Mouse (Mus musculus): ENCODE measurements at regions not wholly inside any gene's neighbourhood (a gene's known extent, or its start where the extent isn't known, plus 50 kb on each side); places are given as distances from the start of the nearest gene placed in this dataset.

DNA sequence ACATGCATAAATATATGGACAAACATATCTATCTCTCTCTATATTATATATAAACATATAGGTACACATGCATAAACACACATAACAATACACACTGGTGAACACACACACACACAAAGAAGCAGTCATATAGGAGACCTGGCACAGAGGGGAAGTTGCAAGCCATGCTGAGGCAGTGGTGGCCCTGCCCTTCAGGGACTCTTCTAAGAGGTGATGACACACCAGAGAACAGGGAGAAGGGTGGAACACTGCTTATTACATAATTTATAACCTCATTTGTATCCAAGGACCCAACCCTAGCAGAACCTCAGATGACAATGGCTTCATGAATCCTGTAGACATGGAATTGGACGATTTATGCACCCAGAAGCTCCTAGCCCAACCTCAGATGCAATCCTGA, 199.9 kb downstream of the Tgfb2 start:
- no peak for DNase-seq (ENCODE audit: extremely low spot score, low read depth, low spot score)

DNA sequence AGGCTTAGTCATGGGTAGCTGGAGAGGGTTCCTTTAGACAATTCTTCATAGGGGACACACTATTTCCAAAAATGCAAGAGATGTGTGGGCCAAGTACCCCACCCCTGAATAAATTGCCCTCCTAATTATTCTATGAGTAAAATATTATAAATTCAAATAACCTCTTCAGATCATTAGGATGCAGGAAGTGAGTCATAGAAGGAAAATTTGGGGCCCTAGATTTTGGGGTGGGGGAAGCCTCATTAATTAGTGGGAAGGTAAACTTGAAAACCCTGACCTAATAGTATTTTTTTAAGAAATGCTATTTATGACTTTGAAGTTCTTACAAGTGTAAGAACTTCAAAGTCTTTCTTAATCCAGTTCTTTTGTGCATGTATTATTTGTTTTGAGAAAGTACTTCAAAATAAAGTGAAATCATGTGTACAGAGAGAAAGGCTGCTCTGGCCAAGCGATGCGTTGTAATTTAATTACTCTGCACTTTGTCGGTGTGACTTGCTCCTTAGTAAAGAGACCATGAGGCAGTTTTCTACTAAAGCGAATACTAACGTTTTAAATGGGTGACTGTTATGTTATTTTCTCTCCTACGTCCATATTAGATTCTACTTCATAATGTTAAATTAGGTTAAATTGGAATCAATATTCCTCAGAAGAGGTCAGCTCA, 200.6 kb downstream of the Tgfb2 start:
- DNase-seq (ENCODE audit: extremely low spot score, low read depth, low spot score), result no peak

- no peak for DNase-seq (ENCODE audit: extremely low spot score, low read depth, low spot score)
These were observed 204.1 kb downstream of the Tgfb2 start for GRCm38 (mm10) chr1:186501726-186502125.

DNA sequence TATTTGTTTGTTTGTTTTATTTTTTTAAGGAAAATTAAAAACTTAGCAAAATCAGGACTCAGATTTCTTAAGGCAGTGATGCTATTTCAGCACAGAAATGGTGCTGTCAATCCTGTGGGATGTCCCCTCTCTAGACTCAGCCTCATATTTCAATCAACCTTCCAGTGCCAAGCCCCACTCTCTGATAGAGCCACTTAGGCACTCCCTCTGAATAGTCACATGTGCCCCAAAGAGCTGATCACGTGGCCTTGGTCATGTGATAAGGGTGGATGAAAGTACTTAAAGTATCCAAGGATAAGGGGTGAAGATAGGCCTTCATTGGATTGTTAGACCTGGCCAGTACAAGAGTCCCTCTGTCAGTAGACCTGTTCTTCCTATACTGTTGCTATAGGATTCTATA, 207.9 kb downstream of the Tgfb2 start:
- no peak for DNase-seq (ENCODE audit: extremely low spot score, low read depth, low spot score)

GRCm38 (mm10) chr1:186497333-186497732, 208.5 kb downstream of the Tgfb2 start:
- DNase-seq (ENCODE audit: extremely low spot score, low read depth, low spot score), result no peak

GRCm38 (mm10) chr1:186494411-186494783, 211.4 kb downstream of the Tgfb2 start:
- DNase-seq (ENCODE audit: extremely low spot score, low read depth, low spot score), result no peak

GRCm38 (mm10) chr1:186493664-186494410, 212.0 kb downstream of the Tgfb2 start:
- no peak for DNase-seq (ENCODE audit: extremely low spot score, low read depth, low spot score)

- DNase-seq (ENCODE audit: extremely low spot score, low read depth, low spot score), result no peak
These were observed 223.6 kb downstream of the Tgfb2 start for GRCm38 (mm10) chr1:186482177-186482576.

DNA sequence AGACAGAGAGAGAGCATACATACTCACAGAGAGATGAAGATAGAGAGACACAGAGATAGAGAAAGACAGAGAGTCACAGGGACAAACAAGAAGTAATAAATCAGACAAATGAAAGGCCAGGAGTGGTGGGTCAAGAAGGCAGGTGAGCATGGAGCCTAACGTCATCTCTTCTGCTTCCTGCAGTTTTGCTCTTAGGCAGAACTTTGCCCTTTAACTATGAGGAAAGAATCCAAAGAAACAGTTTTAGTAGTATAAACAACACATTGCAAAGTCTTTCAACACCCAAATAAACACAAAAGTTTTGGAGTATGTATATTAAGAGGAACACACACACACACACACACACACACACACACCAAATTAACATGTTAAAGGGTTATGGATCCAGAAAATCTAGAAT, 225.8 kb downstream of the Tgfb2 start:
- DNase-seq (ENCODE audit: extremely low spot score, low read depth, low spot score), result no peak

GRCm38 (mm10) chr1:186478428-186479238, 227.2 kb downstream of the Tgfb2 start:
- DNase-seq (ENCODE audit: extremely low spot score, low read depth, low spot score), result no peak

- DNase-seq (ENCODE audit: extremely low spot score, low read depth, low spot score), result no peak
These were observed 230.9 kb downstream of the Tgfb2 start for GRCm38 (mm10) chr1:186474844-186475243.

GRCm38 (mm10) chr1:186474385-186474784, 231.4 kb downstream of the Tgfb2 start:
- no peak for DNase-seq (ENCODE audit: extremely low spot score, low read depth, low spot score)

DNA sequence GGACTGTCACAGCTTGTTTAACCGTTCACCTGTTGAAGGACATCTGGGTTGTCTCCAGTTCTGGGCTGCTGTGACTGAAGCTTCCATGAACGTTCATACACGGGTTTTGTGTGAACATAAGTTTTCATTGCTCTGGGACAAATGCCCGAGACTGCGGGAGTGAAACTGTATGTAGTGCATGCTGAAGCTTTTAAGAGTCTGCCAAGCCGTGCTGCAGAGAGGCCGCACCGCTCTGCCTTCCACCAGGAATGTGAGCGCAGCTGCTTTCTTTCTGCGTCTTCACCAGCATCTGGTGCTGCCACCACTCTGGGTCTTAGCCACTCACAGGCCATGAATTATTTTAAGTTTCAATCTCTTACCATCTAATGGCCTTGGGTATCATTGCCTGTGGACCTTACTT, 232.8 kb downstream of the Tgfb2 start:
- DNase-seq (ENCODE audit: extremely low spot score, low read depth, low spot score), result no peak

DNA sequence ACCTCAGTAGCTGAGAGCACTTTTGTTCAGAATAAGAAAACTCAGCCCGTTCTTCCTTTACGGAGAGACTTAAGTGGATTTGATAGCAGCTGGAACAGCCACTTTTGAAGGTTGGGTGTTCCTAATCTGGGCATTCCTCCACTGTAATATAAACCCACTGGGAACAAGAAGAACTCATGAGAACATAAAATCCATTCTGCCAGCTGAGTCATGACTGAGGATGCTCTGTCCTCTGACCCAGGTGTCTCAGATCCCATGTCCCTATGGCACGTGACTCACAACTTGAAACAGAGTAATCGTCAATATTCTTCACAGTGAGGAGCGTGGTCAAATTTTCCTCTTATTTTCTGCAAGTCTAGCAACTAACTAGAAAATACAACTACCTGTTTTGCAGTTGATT, 240.3 kb downstream of the Tgfb2 start:
- DNase-seq (ENCODE audit: extremely low spot score, low read depth, low spot score), result no peak

DNA sequence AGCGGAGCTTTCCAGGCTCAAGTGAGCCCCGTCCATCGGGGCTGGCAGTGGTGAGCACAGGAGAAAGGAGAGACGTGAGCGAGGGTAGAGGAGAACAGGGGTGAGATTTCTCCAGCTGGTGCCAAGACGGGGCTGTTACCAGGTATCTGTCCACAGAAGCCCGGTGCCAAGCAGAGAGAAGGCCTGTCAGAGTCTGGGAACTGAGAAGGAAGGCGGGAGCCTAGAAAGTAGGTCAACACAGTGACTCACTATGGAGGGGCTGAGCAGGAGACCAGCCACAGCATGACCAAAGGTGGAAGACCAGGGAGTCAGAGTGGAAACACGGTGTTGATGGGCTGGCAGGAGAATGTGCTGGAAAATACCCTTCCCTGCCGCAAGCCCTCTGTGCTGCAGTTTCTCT, 245.0 kb downstream of the Tgfb2 start:
- no peak for DNase-seq (ENCODE audit: extremely low spot score, low read depth, low spot score)

DNA sequence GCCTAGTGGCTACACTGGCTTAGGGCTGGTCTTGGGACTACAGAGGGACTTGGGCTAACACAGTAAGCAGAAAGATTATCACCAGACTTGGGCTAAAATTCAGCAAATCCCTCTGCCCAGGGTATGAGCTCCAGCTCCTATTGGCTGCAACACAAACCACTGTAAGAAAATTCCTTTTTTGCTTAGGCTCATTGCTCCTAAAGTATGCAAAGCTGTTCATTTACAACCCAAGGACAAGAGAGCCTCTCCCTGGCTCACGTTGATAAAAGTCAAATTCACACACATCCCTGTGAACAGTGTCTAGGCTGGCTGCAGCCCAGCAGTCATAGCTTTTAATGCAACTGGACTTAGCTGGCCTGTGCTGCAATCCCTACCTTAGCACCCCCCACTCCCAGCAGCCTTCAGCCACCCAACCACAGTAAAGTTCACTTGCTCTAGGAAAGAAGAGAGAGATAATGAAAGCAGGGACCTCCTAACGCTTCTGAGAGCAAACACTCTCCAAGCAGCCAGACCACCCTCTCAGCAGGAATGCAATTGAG, 247.6 kb downstream of the Tgfb2 start:
- DNase-seq (ENCODE audit: extremely low spot score, low read depth, low spot score), result no peak

- DNase-seq (ENCODE audit: extremely low spot score, low read depth, low spot score), result no peak
These were observed 248.7 kb downstream of the Tgfb2 start for GRCm38 (mm10) chr1:186457098-186457497.

DNA sequence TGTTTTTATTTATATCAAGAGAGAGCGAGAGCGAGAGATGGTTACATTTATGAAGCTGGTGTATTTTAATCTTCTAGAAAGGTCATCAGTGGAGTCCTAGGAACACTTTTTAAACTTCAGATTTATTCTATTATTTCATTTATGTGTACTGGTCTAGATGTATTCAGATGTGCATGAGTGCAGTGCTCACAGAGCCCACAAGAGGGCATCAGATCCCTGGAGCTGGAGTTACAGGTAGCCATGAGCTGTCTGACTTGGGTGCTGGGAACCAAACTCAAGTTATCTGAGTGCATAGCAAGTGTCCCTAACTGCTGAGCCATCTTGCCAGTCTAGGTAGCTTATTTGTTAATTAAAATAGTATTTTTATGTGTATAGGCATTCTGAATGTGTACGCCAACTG, 249.7 kb downstream of the Tgfb2 start:
- no peak for DNase-seq (ENCODE audit: extremely low spot score, low read depth, low spot score)

DNA sequence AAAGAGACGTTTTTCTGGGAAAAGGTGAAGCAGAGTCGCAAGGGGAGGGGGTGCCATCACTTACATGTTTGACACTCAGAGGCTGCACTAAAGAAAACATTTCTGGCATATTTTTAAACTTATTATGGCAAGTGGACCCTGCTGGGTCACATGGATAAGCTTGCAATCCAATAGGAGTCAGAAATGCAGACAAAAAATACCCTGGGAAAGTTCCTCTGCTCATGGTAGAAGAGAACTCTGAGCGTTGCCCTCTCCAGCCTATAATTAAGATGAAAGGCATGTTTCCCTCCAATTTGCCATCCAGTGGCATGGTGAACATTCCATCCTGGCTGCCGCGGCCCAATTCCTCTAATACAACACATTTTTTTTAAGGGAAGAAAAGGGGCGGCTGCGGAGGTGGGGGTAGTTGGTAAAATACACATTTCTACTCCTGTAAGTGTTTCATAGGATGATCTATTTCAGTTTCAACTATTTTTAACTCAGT, 250.6 kb downstream of the Tgfb2 start:
- DNase-seq (ENCODE audit: extremely low spot score, low read depth, low spot score), result no peak

- no peak for DNase-seq (ENCODE audit: extremely low spot score, low read depth, low spot score)
These were observed 251.2 kb downstream of the Tgfb2 start for GRCm38 (mm10) chr1:186454393-186455085.
